Mouse (Mus musculus): ENCODE data around the gene Spen. TPM values are rescaled to one million over a fixed set of nuclear protein-coding genes. Genes with fewer than 3 reads are reported as not detected.

The Spen gene
- total RNA-seq, 1 experiment: 58.6 TPM

GRCm38 (mm10) chr4:141545743-141546333, 7.4 kb upstream of the Spen start:
- peak; percentile 94 for DNase-seq (ENCODE audit: low read depth, low spot score)
- Histone ChIP-seq H3K9me3 (ENCODE audit: control insufficient read depth, insufficient read depth, low read depth, low read length) (no peaks in the 10 kb centered on the region), H3K4me3 (ENCODE audit: insufficient read depth in 1 of 2, low read depth in 1 of 2, low read length in 2 of 2, poor library complexity in 1 of 2, severe bottlenecking in 1 of 2) (peak overlapping the region; percentile 87 to 93), H3K36me3 (ENCODE audit: control insufficient read depth, insufficient read depth, low read length, poor library complexity, severe bottlenecking) (no peaks in the 10 kb centered on the region), H3K9ac (ENCODE audit: insufficient read depth, low read depth, low read length, poor library complexity, severe bottlenecking) (peak overlapping the region; percentile 86), H3K4me1 (ENCODE audit: control insufficient read depth in 2 of 2, insufficient read depth in 2 of 2, low read length in 2 of 2, poor library complexity in 1 of 2) (peaks cover 5 to 8% of the 10 kb centered on the region in 2 experiments; a peak in 2 of 4 replicates), H3K27ac (ENCODE audit: insufficient read depth, low read depth, low read length, poor library complexity, severe bottlenecking) (peak overlapping the region; percentile 97)
- TF ChIP-seq ZNF384 (IDR thresholded peaks at IDR 0.05; ENCODE audit: low read depth, low read length) (peak; percentile 97), MAFK (IDR thresholded peaks at IDR 0.05; ENCODE audit: insufficient read depth, low read depth, low read length) (no peak)
- in situ Hi-C loops (cut with MboI; ENCODE audit: low sequenced_read_pairs in 2 of 2, unreplicated experiment in 2 of 2): no loop called here

- in situ Hi-C loops (cut with MboI; ENCODE audit: low sequenced_read_pairs in 2 of 2, unreplicated experiment in 2 of 2): no loop called here
- DNase-seq (ENCODE audit: low read depth, low spot score): peak; percentile 51
These were observed 6.8 kb upstream of the Spen start for GRCm38 (mm10) chr4:141545071-141545742.

GRCm38 (mm10) chr4:141544536-141544935, 6.1 kb upstream of the Spen start:
- no peak overlapping the region for H3K27ac ChIP-seq (ENCODE audit: insufficient read depth, low read depth, low read length, poor library complexity, severe bottlenecking)
- peaks cover 5 to 8% of the 10 kb centered on the region in 2 experiments; a peak in 2 of 4 replicates for H3K4me1 ChIP-seq (ENCODE audit: control insufficient read depth in 2 of 2, insufficient read depth in 2 of 2, low read length in 2 of 2, poor library complexity in 1 of 2)
- in situ Hi-C loops (cut with MboI; ENCODE audit: low sequenced_read_pairs in 2 of 2, unreplicated experiment in 2 of 2): no loop called here
- peak overlapping the region in 1 of 2 experiments; percentile 93; a peak in 2 of 4 replicates for H3K4me3 ChIP-seq (ENCODE audit: insufficient read depth in 1 of 2, low read depth in 1 of 2, low read length in 2 of 2, poor library complexity in 1 of 2, severe bottlenecking in 1 of 2)
- no peaks in the 10 kb centered on the region for H3K9me3 ChIP-seq (ENCODE audit: control insufficient read depth, insufficient read depth, low read depth, low read length)
- H3K36me3 ChIP-seq (ENCODE audit: control insufficient read depth, insufficient read depth, low read length, poor library complexity, severe bottlenecking): no peaks in the 10 kb centered on the region
- no peak for TF ChIP-seq ZC3H11A (IDR thresholded peaks at IDR 0.05; ENCODE audit: borderline replicate concordance, low read depth, low read length)
- no peak for TF ChIP-seq ZNF384 (IDR thresholded peaks at IDR 0.05; ENCODE audit: low read depth, low read length)
- TF ChIP-seq MAFK (IDR thresholded peaks at IDR 0.05; ENCODE audit: insufficient read depth, low read depth, low read length): no peak
- TF ChIP-seq HCFC1 (IDR thresholded peaks at IDR 0.05; ENCODE audit: borderline replicate concordance, insufficient read depth, low read length): no peak
- no peak for TF ChIP-seq CHD2 (IDR thresholded peaks at IDR 0.05; ENCODE audit: low read depth, low read length)
- no peak overlapping the region for H3K9ac ChIP-seq (ENCODE audit: insufficient read depth, low read depth, low read length, poor library complexity, severe bottlenecking)
- DNase-seq (ENCODE audit: low read depth, low spot score): no peak

More at GRCm38 (mm10) chr4:141545071-141545742, 6.8 kb upstream of the Spen start:
- H3K27ac ChIP-seq (ENCODE audit: insufficient read depth, low read depth, low read length, poor library complexity, severe bottlenecking): peak overlapping the region; percentile 47
- H3K36me3 ChIP-seq (ENCODE audit: control insufficient read depth, insufficient read depth, low read length, poor library complexity, severe bottlenecking): no peaks in the 10 kb centered on the region
- peak overlapping the region; percentile 73 to 93 for H3K4me3 ChIP-seq (ENCODE audit: insufficient read depth in 1 of 2, low read depth in 1 of 2, low read length in 2 of 2, poor library complexity in 1 of 2, severe bottlenecking in 1 of 2)
- no peaks in the 10 kb centered on the region for H3K9me3 ChIP-seq (ENCODE audit: control insufficient read depth, insufficient read depth, low read depth, low read length)
- peak overlapping the region; percentile 74 for H3K9ac ChIP-seq (ENCODE audit: insufficient read depth, low read depth, low read length, poor library complexity, severe bottlenecking)
- peaks cover 5 to 8% of the 10 kb centered on the region in 2 experiments; a peak in 2 of 4 replicates for H3K4me1 ChIP-seq (ENCODE audit: control insufficient read depth in 2 of 2, insufficient read depth in 2 of 2, low read length in 2 of 2, poor library complexity in 1 of 2)
- no peak for TF ChIP-seq ZNF384 (IDR thresholded peaks at IDR 0.05; ENCODE audit: low read depth, low read length)
- no peak for TF ChIP-seq MAFK (IDR thresholded peaks at IDR 0.05; ENCODE audit: insufficient read depth, low read depth, low read length)
- TF ChIP-seq HCFC1 (IDR thresholded peaks at IDR 0.05; ENCODE audit: borderline replicate concordance, insufficient read depth, low read length): no peak
- no peak for TF ChIP-seq CHD2 (IDR thresholded peaks at IDR 0.05; ENCODE audit: low read depth, low read length)
- no peak for TF ChIP-seq ZC3H11A (IDR thresholded peaks at IDR 0.05; ENCODE audit: borderline replicate concordance, low read depth, low read length)

GRCm38 (mm10) chr4:141543593-141543992, 5.2 kb upstream of the Spen start:
- no peak overlapping the region for H3K9ac ChIP-seq (ENCODE audit: insufficient read depth, low read depth, low read length, poor library complexity, severe bottlenecking)
- TF ChIP-seq MAFK (IDR thresholded peaks at IDR 0.05; ENCODE audit: insufficient read depth, low read depth, low read length): no peak
- TF ChIP-seq ZNF384 (IDR thresholded peaks at IDR 0.05; ENCODE audit: low read depth, low read length): no peak
- TF ChIP-seq CHD2 (IDR thresholded peaks at IDR 0.05; ENCODE audit: low read depth, low read length): no peak
- TF ChIP-seq HCFC1 (IDR thresholded peaks at IDR 0.05; ENCODE audit: borderline replicate concordance, insufficient read depth, low read length): no peak
- TF ChIP-seq ZC3H11A (IDR thresholded peaks at IDR 0.05; ENCODE audit: borderline replicate concordance, low read depth, low read length): no peak
- no peaks in the 10 kb centered on the region for H3K9me3 ChIP-seq (ENCODE audit: control insufficient read depth, insufficient read depth, low read depth, low read length)
- peaks cover 3 to 8% of the 10 kb centered on the region in 2 experiments; a peak in 2 of 4 replicates for H3K4me1 ChIP-seq (ENCODE audit: control insufficient read depth in 2 of 2, insufficient read depth in 2 of 2, low read length in 2 of 2, poor library complexity in 1 of 2)
- in situ Hi-C loops (cut with MboI; ENCODE audit: low sequenced_read_pairs in 2 of 2, unreplicated experiment in 2 of 2): no loop called here
- H3K4me3 ChIP-seq (ENCODE audit: insufficient read depth in 1 of 2, low read depth in 1 of 2, low read length in 2 of 2, poor library complexity in 1 of 2, severe bottlenecking in 1 of 2): no peak overlapping the region
- no peak for DNase-seq (ENCODE audit: low read depth, low spot score)
- no peak overlapping the region for H3K27ac ChIP-seq (ENCODE audit: insufficient read depth, low read depth, low read length, poor library complexity, severe bottlenecking)
- H3K36me3 ChIP-seq (ENCODE audit: control insufficient read depth, insufficient read depth, low read length, poor library complexity, severe bottlenecking): no peaks in the 10 kb centered on the region
